ENCODE assay signal across 8 mouse cellular contexts in the genomic region with DNA sequence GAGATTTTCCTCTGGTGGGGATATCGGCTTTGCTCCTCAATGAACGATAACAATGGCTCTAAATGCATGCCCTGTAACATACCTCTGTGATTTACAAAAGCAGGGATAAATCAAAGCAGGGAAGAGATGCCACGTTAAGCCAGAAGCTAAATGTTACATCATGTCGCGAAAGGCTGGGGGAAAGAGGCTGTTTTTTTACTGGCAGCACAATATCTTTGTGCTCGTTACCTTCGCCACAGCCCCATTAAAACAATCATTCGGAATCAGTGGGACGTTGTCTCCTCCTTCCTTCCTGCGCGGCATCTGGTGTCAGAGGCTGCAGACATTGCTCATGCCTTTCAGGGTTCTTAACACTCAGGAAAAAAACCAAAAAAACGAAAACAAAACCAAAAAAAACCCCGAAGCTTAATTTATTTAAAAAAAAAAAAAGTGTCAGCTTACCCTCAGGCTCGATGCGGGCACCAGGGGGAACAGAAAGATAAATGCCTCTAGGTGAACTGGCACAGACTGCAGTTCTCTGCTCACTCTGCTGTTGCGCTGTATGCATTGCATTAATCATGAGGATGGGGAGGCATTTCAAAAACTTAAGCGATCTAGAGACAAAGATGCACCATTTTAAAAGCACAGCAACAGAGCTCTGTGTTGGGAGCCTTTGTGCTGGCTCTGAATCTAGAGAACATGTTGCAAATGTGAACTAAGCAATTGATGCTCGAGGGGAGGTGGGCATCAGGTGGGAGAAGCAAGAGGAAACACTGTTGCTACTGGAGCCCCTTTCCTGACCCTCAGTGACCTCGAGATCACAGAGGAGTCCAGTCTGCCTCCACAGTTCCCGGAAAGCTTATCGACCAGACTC. TPM values are rescaled to one million over a fixed set of nuclear protein-coding genes. Genes with fewer than 3 reads are reported as not detected.
DNase-seq lines count a peak whose midpoint lies in the region; ATAC-seq lines count a peak whose summit lies in the region.

No protein-coding gene starts in this region.

- H3K27me3 ChIP-seq in heart, embryonic 10.5 days (ENCODE audit: insufficient read depth, poor library complexity, severe bottlenecking): no peaks in the 10 kb centered on the region; the same call in 1 of the 2 replicates
- H3K27me3 ChIP-seq in forebrain, embryonic 11.5 days (ENCODE audit: control insufficient read depth, insufficient read depth, low read length): no peaks in the 10 kb centered on the region
- H3K27me3 ChIP-seq in neural tube, embryonic 14.5 days (ENCODE audit: control insufficient read depth, insufficient read depth, low read length): no peaks in the 10 kb centered on the region

- 0 out of 2 replicates have a peak overlapping the region, but pooled peaks have one; percentile 5 for H3K4me3 ChIP-seq in heart, embryonic 10.5 days
- H3K4me3 ChIP-seq in forebrain, embryonic 11.5 days (ENCODE audit: low read depth, low read length): peak overlapping the region; percentile 17; the same call in 1 of the 2 replicates
- H3K4me3 ChIP-seq in neural tube, embryonic 14.5 days (ENCODE audit: low read depth, low read length): peak overlapping the region; percentile 26

- H3K4me2 ChIP-seq in forebrain, embryonic 11.5 days (ENCODE audit: low read depth, low read length, severe bottlenecking): peak overlapping the region; percentile 48
- peak overlapping the region; percentile 49 for H3K4me2 ChIP-seq in neural tube, embryonic 14.5 days (ENCODE audit: low read depth, low read length)

- no peaks in the 10 kb centered on the region for H3K36me3 ChIP-seq in heart, embryonic 10.5 days
- no peaks in the 10 kb centered on the region for H3K36me3 ChIP-seq in forebrain, embryonic 11.5 days (ENCODE audit: control insufficient read depth, insufficient read depth, low read length)
- H3K36me3 ChIP-seq in neural tube, embryonic 14.5 days (ENCODE audit: control insufficient read depth, insufficient read depth, low read length): no peaks in the 10 kb centered on the region

- no peak for DNase-seq in heart, embryonic 10.5 days (ENCODE audit: low spot score)
- no peak for DNase-seq in heart, adult 18-20 months
- peak; percentile 13 for DNase-seq in adrenal gland, postnatal 25 days
- DNase-seq in forebrain, embryonic 11.5 days (ENCODE audit: low spot score): no peak
- peak; percentile 14 for DNase-seq in layer of hippocampus, adult 9-11 months
- DNase-seq in spleen, adult 12 weeks (ENCODE audit: low spot score): no peak
- DNase-seq in lung, adult 18-20 months: no peak

- no peak overlapping the region for H3K27ac ChIP-seq in heart, embryonic 10.5 days
- no peak overlapping the region for H3K27ac ChIP-seq in forebrain, embryonic 11.5 days (ENCODE audit: low read depth, low read length)
- H3K27ac ChIP-seq in neural tube, embryonic 14.5 days (ENCODE audit: low read depth, low read length): peak overlapping the region; percentile 88

- H3K9ac ChIP-seq in forebrain, embryonic 11.5 days (ENCODE audit: low read length): peak overlapping the region; percentile 27; the same call in 1 of the 2 replicates
- peak overlapping the region; percentile 49 for H3K9ac ChIP-seq in neural tube, embryonic 14.5 days (replicated peaks; ENCODE audit: low read depth, low read length)

- H3K9me3 ChIP-seq in heart, embryonic 10.5 days: no peaks in the 10 kb centered on the region
- H3K9me3 ChIP-seq in forebrain, embryonic 11.5 days (ENCODE audit: control insufficient read depth, low read length): no peaks in the 10 kb centered on the region
- no peaks in the 10 kb centered on the region for H3K9me3 ChIP-seq in neural tube, embryonic 14.5 days (ENCODE audit: control insufficient read depth, low read length)

- 36% methylated on average over 21 of the region's 21 CpGs for WGBS in heart, embryonic 10.5 days
- WGBS in forebrain, embryonic 11.5 days: 20% methylated on average over 21 of the region's 21 CpGs
- WGBS in neural tube, embryonic 14.5 days: 14% methylated on average over 21 of the region's 21 CpGs

- ATAC-seq in forebrain, embryonic 11.5 days (replicated peaks; ENCODE audit: low FRiP score): peak; percentile 60; the same call in 1 of the 2 replicates
- ATAC-seq in neural tube, embryonic 14.5 days (ENCODE audit: low read depth): peak; percentile 88

- H3K4me1 ChIP-seq in heart, embryonic 10.5 days: no peaks in the 10 kb centered on the region
- no peaks in the 10 kb centered on the region for H3K4me1 ChIP-seq in forebrain, embryonic 11.5 days (replicated peaks; ENCODE audit: control insufficient read depth, insufficient read depth, low read length)
- peaks cover 3% of the 10 kb centered on the region; the same call in 1 of the 2 replicates for H3K4me1 ChIP-seq in neural tube, embryonic 14.5 days (ENCODE audit: control insufficient read depth, insufficient read depth, low read length)

RNA-seq across cellular contexts. Expression of a gene that starts 53.6 kb away (rescaled TPM):
- 17.0 and 17.9 TPM in 2 replicates for polyA plus RNA-seq in heart, embryonic 10.5 days (2016; fragmentation: Nextera tagmentation; extraction: Ambion mirVana)
- total RNA-seq in heart, adult 18-20 months (2021): 10 to 100 TPM; 11.4 to 13.1 TPM
- total RNA-seq in adrenal gland, postnatal 25 days (2021): 12.8 and 17.4 TPM in 2 replicates
- polyA plus RNA-seq in forebrain, embryonic 11.5 days (2014; fragmentation: Nextera tagmentation; extraction: Ambion mirVana): 19.9 and 21.1 TPM in 2 replicates
- polyA plus RNA-seq in neural tube, embryonic 14.5 days (2014; fragmentation: Nextera tagmentation; extraction: Ambion mirVana): 14.7 and 15.7 TPM in 2 replicates

Comparison
In these comparisons a context has a peak if more than half of its experiments do, and no peak if none do; other contexts are left out.
1. DNase-seq: peak in adrenal gland, postnatal 25 days (single experiment) and layer of hippocampus, adult 9-11 months (single experiment); none in heart, embryonic 10.5 days (single experiment), heart, adult 18-20 months (0 of 2), forebrain, embryonic 11.5 days (single experiment), spleen, adult 12 weeks (single experiment) and lung, adult 18-20 months (0 of 2).
2. Peak in every context shown above with its lines, with median percentiles within 50 percentile points of each other: H3K4me3 ChIP-seq.